In genomic region chr12:29137455-29137854, GRCm38 (mm10) we compare ENCODE assay signal across 9 mouse cellular contexts.
A peak's percentile ranks its signal among the peaks of the same experiment; 100 is the strongest.
DNase-seq lines count a peak whose midpoint lies in the region; ATAC-seq and TF ChIP-seq lines count a peak whose summit lies in the region.
"Had no signal": no experiment of that assay in that cellular context is flagged by ENCODE, and none has a peak within 500 bp of the region (broad histone marks: within the 10 kb centered on the region; RNA-seq: fewer than 3 reads in every experiment).

No protein-coding gene starts in this region.

- no peak overlapping the region for H3K27ac ChIP-seq in embryonic facial prominence, embryonic 12.5 days
- no peak overlapping the region for H3K27ac ChIP-seq in embryonic facial prominence, embryonic 10.5 days (replicated peaks)
- peak overlapping the region; percentile 77 for H3K27ac ChIP-seq in forebrain, embryonic 14.5 days (ENCODE audit: low read depth, low read length)
- H3K27ac ChIP-seq in midbrain, postnatal 0 days (ENCODE audit: low read depth, low read length) = peak overlapping the region; percentile 51
- H3K27ac ChIP-seq: embryonic facial prominence, embryonic 13.5 days had no signal

- intact Hi-C loops in left cerebral cortex, postnatal 4 days (cut with DNase I) = no loop called here
- intact Hi-C loops in left cerebral cortex, postnatal 36 days (cut with DNase I) = loop anchor here (10.0 kb wide), 1 partner anchor 433 kb away; no protein-coding TSS in a partner anchor

- TF ChIP-seq CTCF in midbrain, postnatal 0 days (IDR thresholded peaks at IDR 0.05) = no peak

- no peaks in the 10 kb centered on the region for H3K27me3 ChIP-seq in embryonic facial prominence, embryonic 12.5 days
- H3K27me3 ChIP-seq in embryonic facial prominence, embryonic 10.5 days (replicated peaks; ENCODE audit: low read depth, poor library complexity, severe bottlenecking) = no peaks in the 10 kb centered on the region
- H3K27me3 ChIP-seq in forebrain, embryonic 14.5 days (replicated peaks; ENCODE audit: control insufficient read depth, insufficient read depth, low read length) = no peaks in the 10 kb centered on the region
- no peaks in the 10 kb centered on the region for H3K27me3 ChIP-seq in midbrain, postnatal 0 days (ENCODE audit: insufficient read depth, low read length)
- H3K27me3 ChIP-seq: embryonic facial prominence, embryonic 13.5 days had no signal

- no peaks in the 10 kb centered on the region for H3K4me1 ChIP-seq in embryonic facial prominence, embryonic 12.5 days
- peaks cover 8% of the 10 kb centered on the region; the same call in 1 of the 2 replicates for H3K4me1 ChIP-seq in embryonic facial prominence, embryonic 10.5 days
- H3K4me1 ChIP-seq in forebrain, embryonic 14.5 days (ENCODE audit: control insufficient read depth, insufficient read depth, low read length) = peaks cover 39% of the 10 kb centered on the region
- peaks cover 11% of the 10 kb centered on the region for H3K4me1 ChIP-seq in midbrain, postnatal 0 days (ENCODE audit: insufficient read depth, low read length)

- ATAC-seq in embryonic facial prominence, embryonic 12.5 days (ENCODE audit: insufficient number of reproducible peaks, insufficient read depth, low FRiP score, low TSS enrichment) = peak; percentile 38; the same call in 1 of the 2 replicates
- ATAC-seq in forebrain, embryonic 14.5 days = peak; percentile 69
- ATAC-seq in midbrain, postnatal 0 days (ENCODE audit: low FRiP score) = peak; percentile 60; the same call in 1 of the 2 replicates
- no peak for ATAC-seq in activated CD4-positive, CD25-positive, alpha-beta regulatory T cell, adult 4 months

- H3K9me3 ChIP-seq in embryonic facial prominence, embryonic 12.5 days = no peaks in the 10 kb centered on the region
- H3K9me3 ChIP-seq in embryonic facial prominence, embryonic 10.5 days = no peaks in the 10 kb centered on the region
- no peaks in the 10 kb centered on the region for H3K9me3 ChIP-seq in forebrain, embryonic 14.5 days (replicated peaks; ENCODE audit: control insufficient read depth, low read length)
- H3K9me3 ChIP-seq in midbrain, postnatal 0 days (ENCODE audit: low read length) = no peaks in the 10 kb centered on the region
- H3K9me3 ChIP-seq: embryonic facial prominence, embryonic 13.5 days had no signal

- no peak overlapping the region for H3K4me3 ChIP-seq in embryonic facial prominence, embryonic 12.5 days
- no peak overlapping the region for H3K4me3 ChIP-seq in embryonic facial prominence, embryonic 10.5 days
- no peak overlapping the region for H3K4me3 ChIP-seq in forebrain, embryonic 14.5 days (ENCODE audit: low read depth, low read length)
- no peak overlapping the region for H3K4me3 ChIP-seq in midbrain, postnatal 0 days (ENCODE audit: low read depth, low read length)
- H3K4me3 ChIP-seq: embryonic facial prominence, embryonic 13.5 days had no signal

- 66% methylated on average over 8 of the region's 8 CpGs for WGBS in embryonic facial prominence, embryonic 12.5 days
- WGBS in embryonic facial prominence, embryonic 10.5 days = 82% methylated on average over 8 of the region's 8 CpGs
- 61% methylated on average over 8 of the region's 8 CpGs for WGBS in forebrain, embryonic 14.5 days
- 56% methylated on average over 8 of the region's 8 CpGs for WGBS in midbrain, postnatal 0 days

- H3K36me3 ChIP-seq in embryonic facial prominence, embryonic 12.5 days = no peaks in the 10 kb centered on the region
- H3K36me3 ChIP-seq in embryonic facial prominence, embryonic 10.5 days (replicated peaks) = no peaks in the 10 kb centered on the region
- no peaks in the 10 kb centered on the region for H3K36me3 ChIP-seq in forebrain, embryonic 14.5 days (ENCODE audit: control insufficient read depth, insufficient read depth, low read length)
- no peaks in the 10 kb centered on the region for H3K36me3 ChIP-seq in midbrain, postnatal 0 days (ENCODE audit: insufficient read depth, low read length)
- H3K36me3 ChIP-seq: embryonic facial prominence, embryonic 13.5 days had no signal

- DNase-seq in embryonic facial prominence, embryonic 10.5 days (ENCODE audit: low spot score) = no peak
- DNase-seq in left cerebral cortex, postnatal 4 days = peak; percentile 61
- DNase-seq in left cerebral cortex, postnatal 36 days (ENCODE audit: low spot score in 2 of 2) = no peak
- DNase-seq in forebrain, embryonic 14.5 days (ENCODE audit: low spot score) = peak; percentile 44
- peak; percentile 68 for DNase-seq in midbrain, postnatal 0 days (ENCODE audit: low spot score)
- DNase-seq in right cerebral cortex, postnatal 14 days = no peak

- H3K9ac ChIP-seq in embryonic facial prominence, embryonic 12.5 days = no peak overlapping the region
- H3K9ac ChIP-seq in forebrain, embryonic 14.5 days (ENCODE audit: low read length) = peak overlapping the region; percentile 17; the same call in 1 of the 2 replicates
- no peak overlapping the region for H3K9ac ChIP-seq in midbrain, postnatal 0 days (replicated peaks; ENCODE audit: low read length, poor library complexity, severe bottlenecking)
- H3K9ac ChIP-seq: embryonic facial prominence, embryonic 13.5 days had no signal

- no peak overlapping the region for H3K4me2 ChIP-seq in embryonic facial prominence, embryonic 12.5 days (replicated peaks)
- no peak overlapping the region for H3K4me2 ChIP-seq in forebrain, embryonic 14.5 days (ENCODE audit: low read length)
- H3K4me2 ChIP-seq in midbrain, postnatal 0 days (ENCODE audit: low read depth, low read length, poor library complexity, severe bottlenecking) = no peak overlapping the region
- H3K4me2 ChIP-seq: embryonic facial prominence, embryonic 13.5 days had no signal

Comparison
In these comparisons a context has a peak if more than half of its experiments do, and no peak if none do; other contexts are left out.
1. DNase-seq: peak in left cerebral cortex, postnatal 4 days (single experiment), forebrain, embryonic 14.5 days (single experiment) and midbrain, postnatal 0 days (single experiment); none in embryonic facial prominence, embryonic 10.5 days (single experiment), left cerebral cortex, postnatal 36 days (0 of 2) and right cerebral cortex, postnatal 14 days (single experiment).
2. H3K27ac ChIP-seq: peak in forebrain, embryonic 14.5 days (single experiment) and midbrain, postnatal 0 days (single experiment); none in embryonic facial prominence, embryonic 12.5 days (single experiment) and embryonic facial prominence, embryonic 10.5 days (single experiment).